Mouse (Mus musculus): ENCODE measurements around the gene Pepd.

GRCm38 (mm10) chr7:35042759-35043217 lies 130.6 kb downstream of the Pepd start:
- no peak for TF ChIP-seq CTCF (IDR thresholded peaks at IDR 0.05; ENCODE audit: extremely low read depth, insufficient read depth, low read length)
- TF ChIP-seq POLR2A (IDR thresholded peaks at IDR 0.05; ENCODE audit: extremely low read depth, insufficient read depth, low read length), result no peak

Measured in cortical plate, adult 2 months (tissue).